ENCODE assay signal across 8 mouse cellular contexts in the genomic region with DNA sequence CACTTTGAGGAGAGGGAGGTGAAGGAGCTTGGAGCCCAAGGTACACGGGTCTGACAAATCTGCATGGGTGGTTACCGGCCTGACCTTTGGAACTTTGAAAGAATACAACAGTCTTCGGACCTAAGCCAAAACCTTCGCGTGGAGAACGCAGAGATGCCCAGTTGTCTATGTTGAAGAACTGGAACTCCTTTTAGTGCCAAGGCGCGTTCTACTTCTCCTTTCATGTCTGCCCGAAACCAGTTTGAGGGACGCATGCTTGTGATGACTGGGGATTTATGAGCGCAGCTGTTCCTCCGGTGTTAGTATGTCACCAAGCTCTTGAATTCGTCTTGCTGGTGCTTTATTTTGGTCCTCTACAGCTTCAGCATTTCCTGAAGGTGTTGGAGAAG. TPM values are rescaled to one million over a fixed set of nuclear protein-coding genes. Genes with fewer than 3 reads are reported as not detected.
DNase-seq lines count a peak whose midpoint lies in the region; ATAC-seq and TF ChIP-seq lines count a peak whose summit lies in the region.

No protein-coding gene starts in this region.

- peaks cover 45% of the 10 kb centered on the region for H3K4me1 ChIP-seq in heart, embryonic 13.5 days
- peaks cover 22% of the 10 kb centered on the region for H3K4me1 ChIP-seq in embryonic facial prominence, embryonic 12.5 days
- H3K4me1 ChIP-seq in kidney, adult 2 months (ENCODE audit: control insufficient read depth, insufficient read depth, low read length): peaks cover 37% of the 10 kb centered on the region
- H3K4me1 ChIP-seq in midbrain, embryonic 10.5 days: peaks cover 28% of the 10 kb centered on the region

- peak overlapping the region; percentile 80 for H3K4me3 ChIP-seq in heart, embryonic 13.5 days
- peak overlapping the region; percentile 74 for H3K4me3 ChIP-seq in embryonic facial prominence, embryonic 12.5 days
- peak overlapping the region; percentile 77 for H3K4me3 ChIP-seq in kidney, adult 2 months (ENCODE audit: insufficient read depth, low read depth, low read length)
- peak overlapping the region; percentile 81 for H3K4me3 ChIP-seq in midbrain, embryonic 10.5 days

- no peak for TF ChIP-seq CTCF in kidney, adult 2 months (conservative IDR thresholded peaks at IDR 0.05; ENCODE audit: insufficient read depth, insufficient read length, low read depth, low read length)

- DNase-seq in heart, postnatal 14 days: no peak
- peak; percentile 91 for DNase-seq in kidney, adult 2 months
- no peak for DNase-seq in midbrain, embryonic 10.5 days (ENCODE audit: low spot score)
- DNase-seq in cerebellum, postnatal 25 days: no peak
- no peak for DNase-seq in frontal cortex, adult 2 months (ENCODE audit: extremely low spot score in 1 of 2, low spot score in 1 of 2)

- H3K36me3 ChIP-seq in heart, embryonic 13.5 days: no peaks in the 10 kb centered on the region
- H3K36me3 ChIP-seq in embryonic facial prominence, embryonic 12.5 days: no peaks in the 10 kb centered on the region
- no peaks in the 10 kb centered on the region for H3K36me3 ChIP-seq in kidney, adult 2 months (ENCODE audit: control insufficient read depth, insufficient read depth, low read length)
- H3K36me3 ChIP-seq in midbrain, embryonic 10.5 days: no peaks in the 10 kb centered on the region

- H3K27me3 ChIP-seq in heart, embryonic 13.5 days (replicated peaks): no peaks in the 10 kb centered on the region
- H3K27me3 ChIP-seq in embryonic facial prominence, embryonic 12.5 days: no peaks in the 10 kb centered on the region
- H3K27me3 ChIP-seq in kidney, adult 2 months (replicated peaks; ENCODE audit: control insufficient read depth, insufficient read depth, low read length): no peaks in the 10 kb centered on the region
- no peaks in the 10 kb centered on the region for H3K27me3 ChIP-seq in midbrain, embryonic 10.5 days (ENCODE audit: low read depth, poor library complexity, severe bottlenecking)

- no peak for TF ChIP-seq POLR2A in kidney, adult 2 months (IDR thresholded peaks at IDR 0.05; ENCODE audit: low read depth, low read length)

- peak overlapping the region; percentile 94 for H3K4me2 ChIP-seq in heart, embryonic 13.5 days
- peak overlapping the region; percentile 75 for H3K4me2 ChIP-seq in embryonic facial prominence, embryonic 12.5 days (replicated peaks)

- H3K27ac ChIP-seq in heart, embryonic 13.5 days (replicated peaks): 0 out of 2 replicates have a peak overlapping the region, but pooled peaks have one; percentile 15
- no peak overlapping the region for H3K27ac ChIP-seq in embryonic facial prominence, embryonic 12.5 days
- peak overlapping the region; percentile 70 for H3K27ac ChIP-seq in kidney, adult 2 months (ENCODE audit: insufficient read depth, low read depth, low read length)
- H3K27ac ChIP-seq in midbrain, embryonic 10.5 days (replicated peaks): no peak overlapping the region

- H3K9me3 ChIP-seq in heart, embryonic 13.5 days: no peaks in the 10 kb centered on the region
- H3K9me3 ChIP-seq in embryonic facial prominence, embryonic 12.5 days: no peaks in the 10 kb centered on the region
- H3K9me3 ChIP-seq in midbrain, embryonic 10.5 days (replicated peaks): no peaks in the 10 kb centered on the region

- intact Hi-C loops in heart, postnatal 14 days (cut with DNase I): no loop called here

- WGBS in heart, embryonic 13.5 days: 79% methylated on average over 13 of the region's 13 CpGs
- WGBS in embryonic facial prominence, embryonic 12.5 days: 84% methylated on average over 13 of the region's 13 CpGs
- WGBS in kidney, adult 2 months: 37% methylated on average over 13 of the region's 13 CpGs
- 77% methylated on average over 13 of the region's 13 CpGs for WGBS in midbrain, embryonic 10.5 days

- H3K9ac ChIP-seq in heart, embryonic 13.5 days: peak overlapping the region; percentile 88
- H3K9ac ChIP-seq in embryonic facial prominence, embryonic 12.5 days: no peak overlapping the region

- ATAC-seq in heart, embryonic 13.5 days (ENCODE audit: extremely low read depth, insufficient number of reproducible peaks, low FRiP score, low TSS enrichment): no peak
- ATAC-seq in embryonic facial prominence, embryonic 12.5 days (ENCODE audit: insufficient number of reproducible peaks, insufficient read depth, low FRiP score, low TSS enrichment): no peak
- ATAC-seq in megakaryocyte progenitor cell, adult 5-6 weeks (replicated peaks; ENCODE audit: poor library complexity): no peak

RNA-seq across cellular contexts. Expression of gene Scamp2, which starts 1.0 kb away (rescaled TPM):
- polyA plus RNA-seq in heart, embryonic 13.5 days (2015; fragmentation: Nextera tagmentation; extraction: Ambion mirVana): 51.5 and 52.4 TPM in 2 replicates
- total RNA-seq in heart, postnatal 14 days (2021): 10 to 100 TPM; 28.0 to 32.7 TPM
- polyA plus RNA-seq in embryonic facial prominence, embryonic 12.5 days (2016; fragmentation: Nextera tagmentation; extraction: Ambion mirVana): 53.5 and 56.2 TPM in 2 replicates
- 166 and 187 TPM in 2 replicates for polyA plus RNA-seq in kidney, adult 2 months (2012; rRNA removed)
- 52.4 and 58.9 TPM in 2 replicates for polyA plus RNA-seq in midbrain, embryonic 10.5 days (2016; fragmentation: Nextera tagmentation; extraction: Ambion mirVana)
- total RNA-seq in megakaryocyte progenitor cell, adult 5-6 weeks (2015): 71.1 and 73.2 TPM in 2 replicates
- 26.2 and 28.2 TPM in 2 replicates for total RNA-seq in megakaryocyte progenitor cell, adult 5-6 weeks (2017)
- 47.8 and 49.7 TPM in 2 replicates for polyA plus RNA-seq in frontal cortex, adult 2 months (2012; rRNA removed)

RNA-seq across cellular contexts. Expression of gene Mpi, which starts 9.1 kb away (rescaled TPM):
- 74.2 and 80.9 TPM in 2 replicates for polyA plus RNA-seq in heart, embryonic 13.5 days (2015; fragmentation: Nextera tagmentation; extraction: Ambion mirVana)
- total RNA-seq in heart, postnatal 14 days (2021): 100 to 1,000 TPM; 162 to 176 TPM
- 55.5 and 57.8 TPM in 2 replicates for polyA plus RNA-seq in embryonic facial prominence, embryonic 12.5 days (2016; fragmentation: Nextera tagmentation; extraction: Ambion mirVana)
- 62.4 and 70.4 TPM in 2 replicates for polyA plus RNA-seq in kidney, adult 2 months (2012; rRNA removed)
- 64.7 and 74.4 TPM in 2 replicates for polyA plus RNA-seq in midbrain, embryonic 10.5 days (2016; fragmentation: Nextera tagmentation; extraction: Ambion mirVana)
- 15.5 and 21.5 TPM in 2 replicates for total RNA-seq in megakaryocyte progenitor cell, adult 5-6 weeks (2015)
- 14.0 and 17.2 TPM in 2 replicates for total RNA-seq in megakaryocyte progenitor cell, adult 5-6 weeks (2017)
- polyA plus RNA-seq in frontal cortex, adult 2 months (2012; rRNA removed): 86.3 and 86.4 TPM in 2 replicates

RNA-seq across cellular contexts. Expression of gene Fam219b, which starts 24.4 kb away (rescaled TPM):
- polyA plus RNA-seq in heart, embryonic 13.5 days (2015; fragmentation: Nextera tagmentation; extraction: Ambion mirVana): 11.4 and 12.8 TPM in 2 replicates
- 1 to 10 TPM; 5.0 to 5.9 TPM for total RNA-seq in heart, postnatal 14 days (2021)
- polyA plus RNA-seq in embryonic facial prominence, embryonic 12.5 days (2016; fragmentation: Nextera tagmentation; extraction: Ambion mirVana): 23.1 and 24.0 TPM in 2 replicates
- 6.2 and 12.2 TPM in 2 replicates for polyA plus RNA-seq in kidney, adult 2 months (2012; rRNA removed)
- polyA plus RNA-seq in midbrain, embryonic 10.5 days (2016; fragmentation: Nextera tagmentation; extraction: Ambion mirVana): 16.8 and 19.4 TPM in 2 replicates
- 4.5 and 6.9 TPM in 2 replicates for total RNA-seq in megakaryocyte progenitor cell, adult 5-6 weeks (2015)
- 9.2 and 12.8 TPM in 2 replicates for total RNA-seq in megakaryocyte progenitor cell, adult 5-6 weeks (2017)
- polyA plus RNA-seq in frontal cortex, adult 2 months (2012; rRNA removed): 10.9 and 14.5 TPM in 2 replicates

RNA-seq across cellular contexts. Expression of gene Ulk3, which starts 27.5 kb away (rescaled TPM):
- polyA plus RNA-seq in heart, embryonic 13.5 days (2015; fragmentation: Nextera tagmentation; extraction: Ambion mirVana): 14.6 and 17.1 TPM in 2 replicates
- 1 to 10 TPM; 8.9 to 9.1 TPM for total RNA-seq in heart, postnatal 14 days (2021)
- polyA plus RNA-seq in embryonic facial prominence, embryonic 12.5 days (2016; fragmentation: Nextera tagmentation; extraction: Ambion mirVana): 17.3 and 20.8 TPM in 2 replicates
- polyA plus RNA-seq in kidney, adult 2 months (2012; rRNA removed): 26.2 and 26.9 TPM in 2 replicates
- polyA plus RNA-seq in midbrain, embryonic 10.5 days (2016; fragmentation: Nextera tagmentation; extraction: Ambion mirVana): 14.5 and 18.8 TPM in 2 replicates
- total RNA-seq in megakaryocyte progenitor cell, adult 5-6 weeks (2015): 4.0 and 4.6 TPM in 2 replicates
- 1.8 and 2.9 TPM in 2 replicates for total RNA-seq in megakaryocyte progenitor cell, adult 5-6 weeks (2017)
- polyA plus RNA-seq in frontal cortex, adult 2 months (2012; rRNA removed): 45.3 and 53.0 TPM in 2 replicates

RNA-seq across cellular contexts. Expression of gene Cox5a, which starts 40.6 kb away (rescaled TPM):
- 1,286 and 1,445 TPM in 2 replicates for polyA plus RNA-seq in heart, embryonic 13.5 days (2015; fragmentation: Nextera tagmentation; extraction: Ambion mirVana)
- 1,000 to 10,000 TPM; 2,287 to 2,318 TPM for total RNA-seq in heart, postnatal 14 days (2021)
- polyA plus RNA-seq in embryonic facial prominence, embryonic 12.5 days (2016; fragmentation: Nextera tagmentation; extraction: Ambion mirVana): 531 and 547 TPM in 2 replicates
- polyA plus RNA-seq in kidney, adult 2 months (2012; rRNA removed): 757 and 763 TPM in 2 replicates
- polyA plus RNA-seq in midbrain, embryonic 10.5 days (2016; fragmentation: Nextera tagmentation; extraction: Ambion mirVana): 705 and 737 TPM in 2 replicates
- 617 and 644 TPM in 2 replicates for total RNA-seq in megakaryocyte progenitor cell, adult 5-6 weeks (2015)
- 85.1 and 114 TPM in 2 replicates for total RNA-seq in megakaryocyte progenitor cell, adult 5-6 weeks (2017)
- 416 and 459 TPM in 2 replicates for polyA plus RNA-seq in frontal cortex, adult 2 months (2012; rRNA removed)

Comparison
In these comparisons a context has a peak if more than half of its experiments do, and no peak if none do; other contexts are left out.
1. H3K27ac ChIP-seq: peak in heart, embryonic 13.5 days (single experiment) and kidney, adult 2 months (single experiment); none in embryonic facial prominence, embryonic 12.5 days (single experiment) and midbrain, embryonic 10.5 days (single experiment).
2. Peak in every context shown above with its lines, with median percentiles within 50 percentile points of each other: H3K4me3 ChIP-seq.